Mouse (Mus musculus): Measurements from ENCODE around the gene Ano1. TPM values are rescaled to one million over a fixed set of nuclear protein-coding genes. Genes with fewer than 3 reads are reported as not detected.

Ano1 gene
- polyA plus RNA-seq (2021; fragmentation: Nextera tagmentation): 0.45 and 1.7 TPM in 2 replicates
- long read RNA-seq, experiment 1, partial matches to known transcripts: 0 of 1 reads
- long read RNA-seq, experiment 1, other reads (novel, unspliced or antisense): 1 of 1 reads
- long read RNA-seq, experiment 2: 0 reads

DNA sequence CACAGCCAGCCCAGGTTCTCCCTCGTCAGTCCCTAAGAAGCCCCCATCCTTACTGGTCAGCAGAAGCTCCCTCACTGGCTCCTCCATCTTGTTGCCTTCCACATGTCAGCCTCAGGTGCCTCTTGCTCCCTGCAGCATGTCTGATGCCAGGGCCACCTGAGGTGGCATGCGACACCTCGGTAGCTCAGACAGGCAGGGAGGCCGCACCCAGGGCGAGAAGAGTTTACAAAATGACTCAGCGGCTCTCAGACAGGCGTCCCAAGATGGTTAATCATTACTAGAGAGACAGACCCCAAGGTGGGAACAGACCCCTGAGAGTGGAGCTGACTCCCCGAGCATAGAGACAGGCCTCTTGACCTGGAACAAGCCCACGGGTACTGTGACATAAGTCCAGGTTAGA, at the start of gene Ano1:
Gene Ano1, minus strand, starts transcription at position 142 of the 400 bp plus-strand sequence.

DNA sequence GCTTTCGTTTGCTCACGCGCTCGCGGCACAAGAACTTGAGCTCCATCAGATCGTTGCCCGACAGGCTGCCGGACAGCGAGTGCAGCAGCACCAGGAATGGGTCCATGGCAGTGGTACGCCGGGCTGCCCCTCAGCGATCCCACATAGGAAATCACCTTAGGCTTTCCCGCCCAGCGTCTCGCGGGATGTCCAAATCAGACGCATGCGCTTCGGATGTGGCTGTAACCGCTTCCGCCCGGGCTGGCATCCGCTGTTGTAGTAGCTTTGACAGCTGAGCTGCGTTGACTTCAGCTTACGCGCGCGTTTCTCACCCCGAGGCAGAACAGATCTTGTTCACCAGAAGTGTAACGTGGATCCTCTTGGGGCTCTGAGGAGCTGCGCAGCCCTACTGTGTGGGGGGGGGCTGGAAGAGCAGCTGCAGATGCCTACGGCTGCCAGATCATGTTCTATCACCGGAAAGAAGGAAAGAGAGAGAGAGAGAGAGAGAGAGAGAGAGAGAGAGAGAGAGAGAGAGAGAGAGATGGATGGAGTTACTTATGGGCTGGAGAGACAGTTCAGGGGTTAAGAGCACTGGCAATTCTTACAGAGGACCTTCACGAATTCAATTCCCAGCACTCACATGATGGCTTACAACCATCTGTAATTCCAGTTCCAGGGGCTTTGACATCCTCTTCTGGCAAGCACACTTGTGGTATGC, 169.3 kb downstream of the Ano1 start, which contains the start of gene Fadd:
Gene Fadd, minus strand, starts transcription at position 180 of the 697 bp plus-strand sequence.

DNA sequence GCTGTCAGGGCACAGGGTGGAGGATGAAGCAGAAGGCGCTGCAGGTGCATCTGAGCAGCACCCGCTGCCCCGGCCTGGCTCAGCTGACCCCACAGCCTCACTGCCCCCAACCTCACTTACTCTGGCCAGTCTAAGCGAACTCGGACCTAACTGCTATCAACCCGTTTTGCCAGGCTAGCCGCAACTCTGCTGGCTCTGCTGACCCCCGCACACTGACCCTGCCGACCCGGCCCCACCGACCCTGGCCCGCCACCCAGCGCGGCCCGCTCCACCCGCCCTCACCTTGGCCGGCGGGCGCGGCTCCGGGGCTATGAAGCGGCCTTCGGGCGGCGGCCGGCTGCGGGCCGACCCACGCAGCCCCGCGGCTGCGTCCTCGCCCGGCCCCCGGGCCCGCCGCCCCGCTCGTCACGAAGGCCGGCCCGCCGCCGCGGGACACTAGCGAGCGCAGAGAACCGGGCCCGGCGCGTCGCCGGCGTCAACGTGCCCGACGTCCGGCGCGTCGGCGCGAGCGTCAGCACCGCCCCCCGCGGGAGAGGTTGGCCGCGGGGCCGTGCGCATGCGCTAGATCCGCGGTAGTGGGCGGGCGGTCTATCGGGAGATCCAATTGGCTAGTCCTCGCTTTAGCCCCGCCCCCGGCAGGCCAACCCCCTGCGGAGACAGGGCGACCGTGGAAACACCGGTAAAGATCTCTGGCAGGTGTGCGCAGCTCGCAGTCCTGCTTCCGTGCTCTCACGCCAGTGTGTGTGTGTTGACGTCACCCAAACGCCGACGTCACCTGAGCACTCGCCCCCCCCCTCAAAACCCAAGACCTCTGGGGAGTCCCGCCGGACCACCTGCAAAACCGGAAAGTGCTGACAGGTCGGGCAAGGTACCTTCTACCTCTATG, 198.3 kb downstream of the Ano1 start, which contains the start of gene Ppfia1:
Gene Ppfia1, minus strand, starts transcription at position 493 of the 886 bp plus-strand sequence.

Other genes with a start within 250 kb of the Ano1 start
- gene Ppfia1, start 198.2 kb downstream of the Ano1 start, polyA plus RNA-seq (2021; fragmentation: Nextera tagmentation): 4.2 and 4.4 TPM in 2 replicates
- gene Fadd, start 169.5 kb downstream of the Ano1 start, polyA plus RNA-seq (2021; fragmentation: Nextera tagmentation): 1.6 and 2.1 TPM in 2 replicates
- gene Fgf3, start 86.1 kb upstream of the Ano1 start, polyA plus RNA-seq (2021; fragmentation: Nextera tagmentation): 1.4 and 2.4 TPM in 2 replicates
- gene Fgf4, start 95.4 kb upstream of the Ano1 start, polyA plus RNA-seq (2021; fragmentation: Nextera tagmentation): not detected in 2 replicates
- not detected in 2 replicates for gene Fgf15, start 144.6 kb upstream of the Ano1 start, polyA plus RNA-seq (2021; fragmentation: Nextera tagmentation)
- 20.5 and 22.4 TPM in 2 replicates for gene LTO1, start 163.1 kb upstream of the Ano1 start, polyA plus RNA-seq (2021; fragmentation: Nextera tagmentation)
- 13.7 and 19.5 TPM in 2 replicates for gene Ccnd1, start 188.0 kb upstream of the Ano1 start, polyA plus RNA-seq (2021; fragmentation: Nextera tagmentation)